Mouse (Mus musculus) embryonic facial prominence, embryonic 15.5 days (tissue): Measurements from ENCODE around the gene Cep89. TPM values are rescaled to one million over a fixed set of nuclear protein-coding genes. Genes with fewer than 3 reads are reported as not detected.

Source experiments
- ATAC-seq: fragments of 200-750 bp; cut with Nextera tagmentation; 2 replicates; pipeline ENCODE4 v1.8.0; 2017; ENCODE audit warnings: low read depth, moderate TSS enrichment; ENCODE audit not compliant: insufficient number of reproducible peaks, low FRiP score, low TSS enrichment
- H3K27ac ChIP-seq: fragments of 300-500 bp; sonication (generic); replicated peaks from 2 replicates; pipeline ENCODE4 v1.5.1; 2015; ENCODE audit warnings: mild to moderate bottlenecking, inconsistent platforms
- H3K27me3 ChIP-seq: fragments of 300-500 bp; sonication (generic); 2 replicates; pipeline ENCODE4 v1.6.1; 2015; ENCODE audit warnings: inconsistent platforms
- H3K36me3 ChIP-seq: fragments of 300-500 bp; sonication (generic); 2 replicates; pipeline ENCODE4 v1.6.1; 2015; ENCODE audit warnings: mild to moderate bottlenecking, inconsistent platforms
- H3K4me1 ChIP-seq: fragments of 300-500 bp; sonication (generic); 2 replicates; pipeline ENCODE4 v1.6.1; 2015; ENCODE audit warnings: inconsistent platforms
- H3K4me2 ChIP-seq: fragments of 300-500 bp; sonication (generic); replicated peaks from 2 replicates; pipeline ENCODE4 v1.6.1; 2015; ENCODE audit warnings: mild to moderate bottlenecking, inconsistent platforms
- H3K4me3 ChIP-seq: fragments of 300-500 bp; sonication (generic); replicated peaks from 2 replicates; pipeline ENCODE4 v1.5.1; 2015; ENCODE audit warnings: mild to moderate bottlenecking, inconsistent platforms
- H3K9ac ChIP-seq: fragments of 300-500 bp; sonication (generic); 2 replicates; pipeline ENCODE4 v1.6.1; 2015; ENCODE audit warnings: inconsistent platforms
- H3K9me3 ChIP-seq: fragments of 300-500 bp; sonication (generic); replicated peaks from 2 replicates; pipeline ENCODE4 v1.6.1; 2016; ENCODE audit warnings: inconsistent platforms
- WGBS: fragments of 180-500 bp; shearing (Covaris S2); methylation state at CpG from one replicate; pipeline ENCODE4 v1.1.7; 2015; 5-methylcytosine and 5-hydroxymethylcytosine counted together
- polyA plus RNA-seq: library from polyadenylated mRNA; unstranded; fragments of >200 nt; fragmentation: Nextera tagmentation; extraction: Ambion mirVana; gene quantifications from 2 replicates; pipeline ENCODE4 v1.2.1, GENCODE M21; 2015

Cep89 gene
- polyA plus RNA-seq, 1 experiment from 2014 or later, result 44.9 TPM

- ATAC-seq, result no peak
- no peak overlapping the region for H3K4me3 ChIP-seq
- 36% methylated on average over 4 of the region's 4 CpGs for WGBS
Measured at GRCm38 (mm10) chr7:35447501-35447900, 50.7 kb downstream of the Cep89 start.

DNA sequence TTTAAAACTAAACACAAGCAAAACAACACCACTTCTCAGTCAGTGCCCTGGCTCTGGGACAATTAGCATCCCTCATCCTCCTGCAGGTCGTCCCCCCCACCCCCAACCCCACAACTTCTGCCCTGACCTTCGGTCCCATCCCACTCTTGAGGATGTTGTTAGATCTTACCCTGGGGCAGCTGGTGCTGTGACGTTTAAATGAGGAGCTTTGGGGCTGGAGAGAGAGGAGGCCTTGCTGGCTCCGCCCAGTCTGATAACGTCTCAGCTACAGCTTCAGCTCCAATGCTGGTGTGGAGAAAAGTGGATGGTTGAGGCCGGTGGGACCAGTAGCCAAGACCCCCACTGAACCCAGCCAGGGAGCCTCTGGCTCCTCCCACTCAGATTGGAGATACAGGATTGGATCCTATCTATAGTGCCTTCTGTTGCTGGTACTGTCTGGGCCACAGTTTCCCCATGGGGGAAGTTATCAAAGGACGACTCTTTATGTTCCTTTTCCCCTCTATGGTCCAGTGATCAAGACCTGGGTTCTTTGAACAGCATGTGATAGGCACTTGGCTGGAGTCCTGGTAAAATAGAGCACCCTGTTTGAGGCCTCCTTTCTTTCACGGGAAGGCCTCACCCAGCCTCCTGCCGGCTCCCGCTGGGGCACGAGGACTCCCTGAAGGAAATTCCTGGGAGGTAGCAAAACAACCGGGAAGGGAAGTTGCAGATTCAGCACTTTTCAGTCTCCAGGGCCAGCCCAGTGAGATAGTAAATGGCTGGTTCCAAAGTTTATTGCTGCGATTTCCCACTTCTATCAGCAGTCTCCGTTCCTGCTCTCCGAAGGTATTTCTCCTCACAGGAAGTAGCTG, 51.4 kb downstream of the Cep89 start, which contains the start of gene Slc7a9:
Gene Slc7a9, plus strand, starts transcription at position 801 of the 851 bp plus-strand sequence.
- 19% methylated on average over 15 of the region's 15 CpGs for WGBS
- Histone ChIP-seq H3K36me3 (no peaks in the 10 kb centered on the region), H3K4me1 (peaks cover 4% of the 10 kb centered on the region; the same call in 1 of the 2 replicates), H3K4me3 (no peak within 1 kb of the TSS), H3K27ac (no peak within 1 kb of the TSS), H3K27me3 (no peaks in the 10 kb centered on the region), H3K9ac (no peak within 1 kb of the TSS), H3K9me3 (no peaks in the 10 kb centered on the region), H3K4me2 (no peak within 1 kb of the TSS)
- peak; percentile 51; the same call in 1 of the 2 replicates for ATAC-seq

More at GRCm38 (mm10) chr7:35447501-35447900, 50.7 kb downstream of the Cep89 start:
- H3K4me2 ChIP-seq, result no peak overlapping the region
- H3K36me3 ChIP-seq, result no peaks in the 10 kb centered on the region
- H3K9ac ChIP-seq, result no peak overlapping the region
- H3K4me1 ChIP-seq, result peaks cover 4% of the 10 kb centered on the region; the same call in 1 of the 2 replicates
- no peaks in the 10 kb centered on the region for H3K27me3 ChIP-seq
- no peaks in the 10 kb centered on the region for H3K9me3 ChIP-seq
- H3K27ac ChIP-seq, result no peak overlapping the region

- Histone ChIP-seq H3K9ac (no peak overlapping the region), H3K36me3 (no peaks in the 10 kb centered on the region), H3K4me3 (no peak overlapping the region), H3K4me2 (no peak overlapping the region), H3K4me1 (peaks cover 4% of the 10 kb centered on the region; the same call in 1 of the 2 replicates), H3K9me3 (no peaks in the 10 kb centered on the region), H3K27me3 (no peaks in the 10 kb centered on the region), H3K27ac (no peak overlapping the region)
- ATAC-seq, result no peak
- 63% methylated on average over 7 of the region's 7 CpGs for WGBS
Measured at GRCm38 (mm10) chr7:35448867-35449266, 52.0 kb downstream of the Cep89 start.

GRCm38 (mm10) chr7:35456091-35456814, 59.4 kb downstream of the Cep89 start:
- no peak overlapping the region for H3K27ac ChIP-seq
- no peak overlapping the region for H3K4me3 ChIP-seq
- no peak overlapping the region for H3K9ac ChIP-seq
- no peaks in the 10 kb centered on the region for H3K36me3 ChIP-seq
- no peaks in the 10 kb centered on the region for H3K27me3 ChIP-seq
- ATAC-seq, result no peak
- H3K9me3 ChIP-seq, result no peaks in the 10 kb centered on the region
- no peak overlapping the region for H3K4me2 ChIP-seq
- H3K4me1 ChIP-seq, result no peaks in the 10 kb centered on the region
- 83% methylated on average over 4 of the region's 4 CpGs for WGBS

GRCm38 (mm10) chr7:35460971-35461370, 64.1 kb downstream of the Cep89 start:
- Histone ChIP-seq H3K9ac (no peak overlapping the region), H3K27ac (no peak overlapping the region), H3K4me3 (no peak overlapping the region), H3K9me3 (no peaks in the 10 kb centered on the region), H3K27me3 (no peaks in the 10 kb centered on the region), H3K36me3 (no peaks in the 10 kb centered on the region), H3K4me1 (no peaks in the 10 kb centered on the region), H3K4me2 (no peak overlapping the region)
- no peak for ATAC-seq
- 84% methylated on average over 4 of the region's 4 CpGs for WGBS

DNA sequence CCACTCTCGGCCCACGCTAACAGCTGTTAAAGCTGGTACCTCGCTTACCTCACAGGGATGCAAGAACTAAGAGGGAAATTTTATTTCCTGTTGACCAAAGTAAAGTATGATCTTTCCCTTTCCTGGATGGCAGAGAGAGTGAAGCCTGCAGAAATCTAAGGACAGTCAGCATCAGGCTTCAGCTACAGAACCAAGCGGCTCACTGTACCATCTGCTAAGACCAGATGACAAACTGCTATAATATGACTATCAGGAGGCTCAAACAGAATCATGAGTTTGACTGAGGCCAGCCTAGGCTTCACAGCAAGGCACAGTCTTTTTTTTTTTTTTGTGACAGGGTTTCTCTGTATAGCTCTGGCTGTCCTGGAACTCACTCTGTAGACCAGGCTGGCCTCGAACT, 68.2 kb downstream of the Cep89 start:
- no peak overlapping the region for H3K4me3 ChIP-seq
- no peak overlapping the region for H3K27ac ChIP-seq
- H3K4me1 ChIP-seq, result no peaks in the 10 kb centered on the region
- H3K27me3 ChIP-seq, result no peaks in the 10 kb centered on the region
- no peaks in the 10 kb centered on the region for H3K9me3 ChIP-seq
- 91% methylated on average over 5 of the region's 5 CpGs for WGBS
- H3K9ac ChIP-seq, result no peak overlapping the region
- no peaks in the 10 kb centered on the region for H3K36me3 ChIP-seq
- no peak overlapping the region for H3K4me2 ChIP-seq
- ATAC-seq, result no peak

DNA sequence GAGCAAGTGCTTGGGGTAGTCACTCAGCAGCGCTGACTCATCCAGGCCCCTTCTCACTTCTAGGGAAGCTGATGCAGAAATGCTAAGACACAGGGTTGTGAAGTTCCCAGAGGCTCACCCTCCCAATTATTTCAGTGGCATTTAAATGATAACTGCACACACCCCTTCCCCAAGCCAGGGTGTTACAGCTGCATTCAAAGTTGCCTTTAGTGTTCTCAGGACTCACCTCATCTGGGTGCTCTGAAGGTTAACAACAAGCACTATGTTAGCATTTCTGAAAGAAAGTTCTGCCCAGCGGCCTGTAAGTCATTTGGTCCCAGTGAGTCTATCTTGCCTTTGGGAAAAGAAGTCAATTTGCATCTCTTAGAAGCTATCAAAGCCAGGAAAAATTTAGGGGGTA, 71.0 kb downstream of the Cep89 start:
- H3K4me3 ChIP-seq, result no peak overlapping the region
- no peak overlapping the region for H3K9ac ChIP-seq
- H3K4me1 ChIP-seq, result no peaks in the 10 kb centered on the region
- H3K36me3 ChIP-seq, result no peaks in the 10 kb centered on the region
- 68% methylated on average over 2 of the region's 2 CpGs for WGBS
- H3K27ac ChIP-seq, result no peak overlapping the region
- no peaks in the 10 kb centered on the region for H3K27me3 ChIP-seq
- H3K4me2 ChIP-seq, result no peak overlapping the region
- H3K9me3 ChIP-seq, result no peaks in the 10 kb centered on the region
- ATAC-seq, result no peak

GRCm38 (mm10) chr7:35470794-35471193, 74.0 kb downstream of the Cep89 start:
- 45% methylated on average over 4 of the region's 4 CpGs for WGBS
- no peaks in the 10 kb centered on the region for H3K27me3 ChIP-seq
- H3K4me2 ChIP-seq, result no peak overlapping the region
- no peak for ATAC-seq
- H3K9ac ChIP-seq, result no peak overlapping the region
- no peaks in the 10 kb centered on the region for H3K9me3 ChIP-seq
- H3K27ac ChIP-seq, result no peak overlapping the region
- H3K4me3 ChIP-seq, result no peak overlapping the region
- no peaks in the 10 kb centered on the region for H3K4me1 ChIP-seq
- no peaks in the 10 kb centered on the region for H3K36me3 ChIP-seq

DNA sequence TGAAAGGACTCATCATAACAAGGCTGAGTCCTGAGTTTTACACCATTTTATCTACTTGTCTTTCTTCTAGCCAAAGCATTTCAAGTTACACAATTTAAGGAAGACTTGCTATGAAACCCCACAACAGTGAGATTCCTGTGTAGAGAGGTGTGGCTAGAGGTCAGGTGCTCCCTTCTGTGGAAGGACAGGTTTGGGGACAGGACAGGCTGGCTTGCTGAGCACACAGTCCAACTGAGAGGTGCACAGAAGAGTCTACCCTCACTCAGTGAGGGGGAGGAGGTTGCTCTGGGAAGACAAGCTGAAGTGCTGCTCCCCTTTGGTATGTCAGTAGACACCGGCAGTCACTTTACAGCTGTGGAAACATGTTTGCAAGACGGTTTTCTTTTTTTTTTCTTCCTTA, 79.6 kb downstream of the Cep89 start:
- no peak overlapping the region for H3K4me2 ChIP-seq
- 66% methylated on average over 2 of the region's 2 CpGs for WGBS

DNA sequence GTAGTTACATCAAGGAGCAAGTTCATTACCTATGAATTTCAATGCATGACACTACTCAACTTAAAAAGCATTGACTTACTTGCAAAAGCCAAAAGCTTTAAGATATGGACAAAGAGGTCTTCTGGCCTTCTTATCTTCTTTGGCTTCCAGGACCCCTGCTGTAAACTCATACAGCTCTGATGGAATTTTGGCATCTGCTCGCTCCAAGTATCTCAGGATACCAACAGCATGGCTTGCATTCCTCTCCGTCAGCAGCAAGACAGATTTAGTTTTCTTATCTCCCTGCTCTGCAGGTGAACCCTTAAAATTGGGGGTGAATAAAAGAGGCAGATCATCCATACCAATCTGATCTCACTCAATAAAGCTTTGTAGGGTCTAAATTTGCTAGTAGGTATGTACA, 88.3 kb downstream of the Cep89 start:
- ATAC-seq, result no peak
- WGBS, result 74% methylated on average over 2 of the region's 2 CpGs
- Histone ChIP-seq H3K9ac (no peak overlapping the region), H3K4me1 (no peaks in the 10 kb centered on the region), H3K9me3 (no peaks in the 10 kb centered on the region), H3K27me3 (no peaks in the 10 kb centered on the region), H3K4me2 (no peak overlapping the region), H3K4me3 (no peak overlapping the region), H3K27ac (no peak overlapping the region), H3K36me3 (no peaks in the 10 kb centered on the region)

More for the DNA sequence above, 79.6 kb downstream of the Cep89 start:
- H3K9ac ChIP-seq, result no peak overlapping the region
- no peaks in the 10 kb centered on the region for H3K4me1 ChIP-seq
- H3K9me3 ChIP-seq, result no peaks in the 10 kb centered on the region
- no peak for ATAC-seq
- no peak overlapping the region for H3K27ac ChIP-seq
- H3K4me3 ChIP-seq, result no peak overlapping the region
- no peaks in the 10 kb centered on the region for H3K36me3 ChIP-seq
- no peaks in the 10 kb centered on the region for H3K27me3 ChIP-seq

GRCm38 (mm10) chr7:35486553-35486952, 89.7 kb downstream of the Cep89 start:
- no peaks in the 10 kb centered on the region for H3K4me1 ChIP-seq
- no peak overlapping the region for H3K27ac ChIP-seq
- no peak overlapping the region for H3K9ac ChIP-seq
- no peak for ATAC-seq
- no peaks in the 10 kb centered on the region for H3K9me3 ChIP-seq
- H3K4me3 ChIP-seq, result no peak overlapping the region
- no peaks in the 10 kb centered on the region for H3K36me3 ChIP-seq
- no peaks in the 10 kb centered on the region for H3K27me3 ChIP-seq
- 78% methylated on average over 8 of the region's 8 CpGs for WGBS
- no peak overlapping the region for H3K4me2 ChIP-seq
